Mouse (Mus musculus) neural tube, embryonic 13.5 days (tissue): Measurements from ENCODE around the gene Zmiz2. TPM values are rescaled to one million over a fixed set of nuclear protein-coding genes. Genes with fewer than 3 reads are reported as not detected.
"Not testable (repeated sequence)": the region's sequence is repeated elsewhere in the genome, so short reads cannot be mapped to it uniquely, and the experiment has no call there.

Experiments used
- ATAC-seq: fragments of 200-750 bp; cut with Nextera tagmentation; 2 replicates; pipeline ENCODE4 v1.8.0; 2017; ENCODE audit warnings: low read depth, mild to moderate bottlenecking, moderate TSS enrichment, moderate library complexity
- H3K27ac ChIP-seq: fragments of 300-500 bp; sonication (generic); replicated peaks from 2 replicates; pipeline ENCODE4 v1.5.1; 2015; ENCODE audit warnings: moderate library complexity, mild to moderate bottlenecking, inconsistent platforms
- H3K27me3 ChIP-seq: fragments of 300-500 bp; sonication (generic); 2 replicates; pipeline ENCODE4 v1.6.1; 2015; ENCODE audit warnings: mild to moderate bottlenecking, inconsistent platforms
- H3K36me3 ChIP-seq: fragments of 300-500 bp; sonication (generic); 2 replicates; pipeline ENCODE4 v1.6.1; 2015; ENCODE audit warnings: mild to moderate bottlenecking, inconsistent platforms
- H3K4me1 ChIP-seq: fragments of 300-500 bp; sonication (generic); replicated peaks from 2 replicates; pipeline ENCODE4 v1.6.1; 2015; ENCODE audit warnings: inconsistent platforms
- H3K4me2 ChIP-seq: fragments of 300-500 bp; sonication (generic); 2 replicates; pipeline ENCODE4 v1.6.1; 2015; ENCODE audit warnings: inconsistent platforms, mild to moderate bottlenecking, moderate library complexity
- H3K4me3 ChIP-seq: fragments of 300-500 bp; sonication (generic); 2 replicates; pipeline ENCODE4 v1.5.1; 2015; ENCODE audit warnings: mild to moderate bottlenecking, inconsistent platforms
- H3K9ac ChIP-seq: fragments of 300-500 bp; sonication (generic); 2 replicates; pipeline ENCODE4 v1.6.1; 2015; ENCODE audit warnings: moderate library complexity, mild to moderate bottlenecking, inconsistent platforms
- H3K9me3 ChIP-seq: fragments of 300-500 bp; sonication (generic); 2 replicates; pipeline ENCODE4 v1.6.1; 2016; ENCODE audit warnings: inconsistent platforms
- WGBS: fragments of 180-500 bp; shearing (Covaris S2); methylation state at CpG from one replicate; pipeline ENCODE4 v1.1.7; 2015; 5-methylcytosine and 5-hydroxymethylcytosine counted together
- microRNA-seq: library from miRNA; unstranded; fragments of <30 nt; microRNA quantifications from one replicate; pipeline ENCODE4, GENCODE M21; 2016
- polyA plus RNA-seq: library from polyadenylated mRNA; unstranded; fragments of >200 nt; fragmentation: Nextera tagmentation; extraction: Ambion mirVana; gene quantifications from 2 replicates; pipeline ENCODE4 v1.2.1, GENCODE M21; 2015

The Zmiz2 gene
- polyA plus RNA-seq, 1 experiment from 2014 or later: 25.8 TPM

- Histone ChIP-seq H3K27me3 (no peaks in the 10 kb centered on the region), H3K36me3 (peaks cover 21% of the 10 kb centered on the region), H3K4me2 (peak overlapping the region; percentile 78; the same call in 1 of the 2 replicates), H3K9me3 (no peaks in the 10 kb centered on the region), H3K27ac (no peak overlapping the region), H3K4me1 (peaks cover 18% of the 10 kb centered on the region), H3K4me3 (no peak overlapping the region), H3K9ac (no peak overlapping the region)
- WGBS: 94% methylated on average over 4 of the region's 4 CpGs
- no peak for ATAC-seq
Measured at GRCm38 (mm10) chr11:6442566-6442965, 53.7 kb downstream of the Zmiz2 start.

- Histone ChIP-seq H3K4me2 (peak overlapping the region; percentile 78), H3K27me3 (no peaks in the 10 kb centered on the region), H3K9me3 (no peaks in the 10 kb centered on the region), H3K4me1 (peaks cover 18% of the 10 kb centered on the region), H3K4me3 (peak overlapping the region; percentile 80), H3K27ac (no peak overlapping the region), H3K36me3 (peaks cover 16% of the 10 kb centered on the region), H3K9ac (peak overlapping the region; percentile 85)
- 52% methylated on average over 4 of the region's 4 CpGs for WGBS
- ATAC-seq: no peak
Measured at GRCm38 (mm10) chr11:6443102-6443501, 54.2 kb downstream of the Zmiz2 start.

- H3K4me2 ChIP-seq: peak overlapping the region; percentile 78
- under 1% methylated on average over 10 of the region's 10 CpGs for WGBS
- peaks cover 18% of the 10 kb centered on the region for H3K4me1 ChIP-seq
- peaks cover 10% of the 10 kb centered on the region for H3K36me3 ChIP-seq
- H3K9ac ChIP-seq: peak overlapping the region; percentile 85
- no peaks in the 10 kb centered on the region for H3K9me3 ChIP-seq
- no peaks in the 10 kb centered on the region for H3K27me3 ChIP-seq
- ATAC-seq: no peak
- peak overlapping the region; percentile 80 for H3K4me3 ChIP-seq
- H3K27ac ChIP-seq: peak overlapping the region; percentile 95
Measured at GRCm38 (mm10) chr11:6443727-6444076, 54.8 kb downstream of the Zmiz2 start.

- no peaks in the 10 kb centered on the region for H3K27me3 ChIP-seq
- H3K36me3 ChIP-seq: peaks cover 7% of the 10 kb centered on the region; the same call in 1 of the 2 replicates
- H3K4me3 ChIP-seq: peak within 1 kb of the TSS; percentile 80
- H3K4me2 ChIP-seq: peak within 1 kb of the TSS; percentile 78
- peaks cover 18% of the 10 kb centered on the region for H3K4me1 ChIP-seq
- no peaks in the 10 kb centered on the region for H3K9me3 ChIP-seq
- ATAC-seq: peak; percentile 99
- peak within 1 kb of the TSS; percentile 95 for H3K27ac ChIP-seq
- H3K9ac ChIP-seq: peak within 1 kb of the TSS; percentile 85
- WGBS: under 1% methylated on average over 79 of the region's 80 CpGs
Measured at GRCm38 (mm10) chr11:6444077-6444853, 55.4 kb downstream of the Zmiz2 start, which contains the start of gene H2afv. Gene H2afv, minus strand, starts transcription at chr11:6444443.

GRCm38 (mm10) chr11:6445441-6445840 is 56.6 kb downstream of the Zmiz2 start:
- ATAC-seq: no peak
- Histone ChIP-seq H3K4me2 (no peak overlapping the region), H3K4me3 (no peak overlapping the region), H3K9ac (no peak overlapping the region), H3K36me3 (peaks cover 7% of the 10 kb centered on the region; the same call in 1 of the 2 replicates), H3K27ac (no peak overlapping the region), H3K9me3 (no peaks in the 10 kb centered on the region), H3K4me1 (peaks cover 18% of the 10 kb centered on the region), H3K27me3 (no peaks in the 10 kb centered on the region)
- WGBS: 77% methylated on average over 4 of the region's 4 CpGs

- H3K36me3 ChIP-seq: peaks cover 6% of the 10 kb centered on the region; the same call in 1 of the 2 replicates
- no peaks in the 10 kb centered on the region for H3K9me3 ChIP-seq
- H3K27ac ChIP-seq: no peak overlapping the region
- H3K27me3 ChIP-seq: no peaks in the 10 kb centered on the region
- no peak overlapping the region for H3K4me3 ChIP-seq
- ATAC-seq: no peak
- no peak overlapping the region for H3K9ac ChIP-seq
- WGBS: 92% methylated on average over 7 of the region's 7 CpGs
- H3K4me2 ChIP-seq: no peak overlapping the region
- H3K4me1 ChIP-seq: peaks cover 18% of the 10 kb centered on the region
Measured at GRCm38 (mm10) chr11:6445951-6446350, 57.1 kb downstream of the Zmiz2 start.

- Histone ChIP-seq H3K9me3 (no peaks in the 10 kb centered on the region), H3K36me3 (no peaks in the 10 kb centered on the region), H3K4me2 (no peak overlapping the region), H3K27ac (no peak overlapping the region), H3K4me3 (no peak overlapping the region), H3K9ac (no peak overlapping the region), H3K27me3 (no peaks in the 10 kb centered on the region), H3K4me1 (peaks cover 17% of the 10 kb centered on the region)
- 92% methylated on average over 4 of the region's 4 CpGs for WGBS
- ATAC-seq: no peak
Measured at GRCm38 (mm10) chr11:6447493-6447892, 58.6 kb downstream of the Zmiz2 start.

GRCm38 (mm10) chr11:6448155-6448554 is 59.3 kb downstream of the Zmiz2 start:
- H3K9ac ChIP-seq, H3K27me3 ChIP-seq, ATAC-seq, H3K4me2 ChIP-seq, H3K36me3 ChIP-seq, H3K4me3 ChIP-seq, H3K9me3 ChIP-seq, H3K27ac ChIP-seq: not testable (repeated sequence)
- WGBS: 91% methylated on average over 5 of the region's 5 CpGs
- peaks cover 10% of the 10 kb centered on the region for H3K4me1 ChIP-seq

Small RNA genes within 50 kb of the gene (microRNA-seq; reads per million reads assigned to microRNA genes)
- gene Mir7651: 1.9 reads per million, percentile 6 among the genes with 10 or more reads in this experiment

Other genes with a start within 250 kb of the Zmiz2 start
- gene A730071L15Rik, start 189.0 kb upstream of the Zmiz2 start, polyA plus RNA-seq: 0.46 and 0.91 TPM in 2 replicates
- gene Nudcd3, start 188.7 kb upstream of the Zmiz2 start, polyA plus RNA-seq: 53.9 and 56.4 TPM in 2 replicates
- not detected in 2 replicates for gene Npc1l1, start 158.9 kb upstream of the Zmiz2 start, polyA plus RNA-seq
- gene Ddx56, start 121.3 kb upstream of the Zmiz2 start, polyA plus RNA-seq: 69.3 and 69.4 TPM in 2 replicates
- 131 and 137 TPM in 2 replicates for gene Tmed4, start 114.2 kb upstream of the Zmiz2 start, polyA plus RNA-seq
- gene Ogdh, start 97.4 kb upstream of the Zmiz2 start, polyA plus RNA-seq: 101 and 102 TPM in 2 replicates
- 4,471 and 4,554 TPM in 2 replicates for gene Ppia, start 26.4 kb downstream of the Zmiz2 start, polyA plus RNA-seq
- 342 and 380 TPM in 2 replicates for gene H2afv, start 55.4 kb downstream of the Zmiz2 start, polyA plus RNA-seq
- gene Purb, start 86.8 kb downstream of the Zmiz2 start, polyA plus RNA-seq: 12.5 and 14.1 TPM in 2 replicates
- gene Myo1g, start 131.9 kb downstream of the Zmiz2 start, polyA plus RNA-seq: 0.52 TPM in 2 replicates
- 95.1 and 99.8 TPM in 2 replicates for gene Ccm2, start 157.8 kb downstream of the Zmiz2 start, polyA plus RNA-seq
- gene Nacad, start 217.0 kb downstream of the Zmiz2 start, polyA plus RNA-seq: 103 and 110 TPM in 2 replicates
- 29.9 and 31.7 TPM in 2 replicates for gene Tbrg4, start 237.0 kb downstream of the Zmiz2 start, polyA plus RNA-seq
- gene Wap, start 249.6 kb downstream of the Zmiz2 start, polyA plus RNA-seq: not detected in 2 replicates